Mouse (Mus musculus) cortical plate, adult 2 months (tissue): Measurements from ENCODE around the gene Cdk5rap2. TPM values are rescaled to one million over a fixed set of nuclear protein-coding genes. Genes with fewer than 3 reads are reported as not detected.
A peak's percentile ranks its signal among the peaks of the same experiment; 100 is the strongest.

Source experiments
- H3K27ac ChIP-seq: fragments of 200-500 bp; 2 replicates; pipeline ENCODE4 v1.5.1; 2012; ENCODE audit warnings: low read length, control low read depth, inconsistent platforms; ENCODE audit not compliant: insufficient read depth
- H3K4me1 ChIP-seq: fragments of 200-500 bp; 2 replicates; pipeline ENCODE4 v1.6.1; 2011; ENCODE audit warnings: low read length; ENCODE audit not compliant: control insufficient read depth, insufficient read depth
- H3K4me3 ChIP-seq: fragments of 200-500 bp; 2 replicates; pipeline ENCODE4 v1.5.1; 2011; ENCODE audit warnings: mild to moderate bottlenecking, low read length, control low read depth; ENCODE audit not compliant: insufficient read depth
- CTCF ChIP-seq: fragments of 200-500 bp; IDR thresholded peaks from 2 replicates; pipeline ENCODE4 v1.5.1; 2011; ENCODE audit warnings: mild to moderate bottlenecking, control low read depth, low read length; ENCODE audit not compliant: insufficient read depth; ENCODE audit errors: extremely low read depth
- POLR2A ChIP-seq: fragments of 200-500 bp; IDR thresholded peaks from 2 replicates; pipeline ENCODE4 v1.6.1; 2011; ENCODE audit warnings: mild to moderate bottlenecking, low read length, control low read depth; ENCODE audit not compliant: insufficient read depth; ENCODE audit errors: extremely low read depth
- polyA plus RNA-seq: library from polyadenylated mRNA; depleted of rRNA; stranded (reverse); fragments of >200 nt; gene quantifications from 2 replicates; pipeline ENCODE4 v1.2.3, GENCODE M21; 2012; rRNA removed

The Cdk5rap2 gene
- 6.8 and 7.8 TPM in 2 replicates for polyA plus RNA-seq

- TF ChIP-seq CTCF = no peak
- H3K4me1 ChIP-seq = peaks cover 2% of the 10 kb centered on the region; the same call in 1 of the 2 replicates
- peak within 1 kb of the TSS; percentile 68 for H3K4me3 ChIP-seq
- H3K27ac ChIP-seq = no peak within 1 kb of the TSS
Observed at GRCm38 (mm10) chr4:70409994-70410721, at the start of gene Cdk5rap2. Cdk5rap2 (minus strand) TSS chr4:70410443.

- TF ChIP-seq CTCF = no peak
- no peak for TF ChIP-seq POLR2A
Observed at GRCm38 (mm10) chr4:70452161-70452560, 41.9 kb upstream of the Cdk5rap2 start.

GRCm38 (mm10) chr4:70451750-70452149, 41.5 kb upstream of the Cdk5rap2 start:
- TF ChIP-seq POLR2A (no peak), CTCF (peak; percentile 48; the same call in 1 of the 2 replicates)
- Histone ChIP-seq H3K4me3 (no peak overlapping the region), H3K27ac (no peak overlapping the region)

More at GRCm38 (mm10) chr4:70452161-70452560, 41.9 kb upstream of the Cdk5rap2 start:
- Histone ChIP-seq H3K27ac (no peak overlapping the region), H3K4me1 (no peaks in the 10 kb centered on the region), H3K4me3 (no peak overlapping the region)

GRCm38 (mm10) chr4:70449668-70450067, 39.4 kb upstream of the Cdk5rap2 start:
- no peak for TF ChIP-seq POLR2A
- TF ChIP-seq CTCF = 0 out of 2 replicates have a peak, but pooled peaks have one; percentile 1
- Histone ChIP-seq H3K27ac (no peak overlapping the region), H3K4me1 (no peaks in the 10 kb centered on the region), H3K4me3 (no peak overlapping the region)

More at GRCm38 (mm10) chr4:70451750-70452149, 41.5 kb upstream of the Cdk5rap2 start:
- H3K4me1 ChIP-seq = no peaks in the 10 kb centered on the region

- Histone ChIP-seq H3K4me3 (no peak overlapping the region), H3K27ac (no peak overlapping the region), H3K4me1 (no peaks in the 10 kb centered on the region)
- no peak for TF ChIP-seq POLR2A
Observed at GRCm38 (mm10) chr4:70446774-70447173, 36.5 kb upstream of the Cdk5rap2 start.

GRCm38 (mm10) chr4:70420202-70420601, 10.0 kb upstream of the Cdk5rap2 start:
- Histone ChIP-seq H3K4me1 (no peaks in the 10 kb centered on the region), H3K4me3 (no peak overlapping the region), H3K27ac (no peak overlapping the region)
- TF ChIP-seq POLR2A (no peak), CTCF (no peak)

GRCm38 (mm10) chr4:70412126-70412525, 1.9 kb upstream of the Cdk5rap2 start:
- no peak for TF ChIP-seq POLR2A
- no peak for TF ChIP-seq CTCF
- Histone ChIP-seq H3K4me1 (peaks cover 2% of the 10 kb centered on the region; the same call in 1 of the 2 replicates), H3K27ac (peak overlapping the region; percentile 65; the same call in 1 of the 2 replicates), H3K4me3 (no peak overlapping the region)

- Histone ChIP-seq H3K4me1 (peaks cover 2% of the 10 kb centered on the region; the same call in 1 of the 2 replicates), H3K27ac (no peak overlapping the region), H3K4me3 (peak overlapping the region; percentile 68)
- no peak for TF ChIP-seq CTCF
- TF ChIP-seq POLR2A = no peak
Observed at GRCm38 (mm10) chr4:70409456-70409855, 787 bp downstream of the Cdk5rap2 start.

GRCm38 (mm10) chr4:70402109-70402819, 8.0 kb downstream of the Cdk5rap2 start:
- Histone ChIP-seq H3K27ac (peak overlapping the region; percentile 20; the same call in 1 of the 2 replicates), H3K4me3 (no peak overlapping the region), H3K4me1 (no peaks in the 10 kb centered on the region)
- no peak for TF ChIP-seq POLR2A
- peak; percentile 78 for TF ChIP-seq CTCF
